Mouse (Mus musculus) layer of hippocampus, adult 2 months (tissue): ENCODE data around the gene Wnt16. TPM values are rescaled to one million over a fixed set of nuclear protein-coding genes. Genes with fewer than 3 reads are reported as not detected.
A peak's percentile ranks its signal among the peaks of the same experiment; 100 is the strongest.

Experiments used
- DNase-seq, 2 experiments: peaks; one replicate each; pipeline ENCODE4 v3.0.0; 2022; ENCODE audit warnings: low spot score in 2 of 2
- H3K27ac ChIP-seq: fragments of 200-600 bp; 2 replicates; pipeline ENCODE4 v1.8.1; 2022
- H3K4me3 ChIP-seq: fragments of 200-600 bp; 2 replicates; pipeline ENCODE4 v1.8.1; 2022; ENCODE audit warnings: mild to moderate bottlenecking
- CTCF ChIP-seq: fragments of 200-600 bp; conservative IDR thresholded peaks from 2 replicates; pipeline ENCODE4 v1.8.1; 2022; ENCODE audit warnings: antibody characterized with exemption, mild to moderate bottlenecking, moderate library complexity
- total RNA-seq, 2 experiments: library from RNA; stranded (reverse); gene quantifications; 2 replicates each; pipeline ENCODE4 v1.2.3; 2021

The Wnt16 gene
- total RNA-seq, 2 experiments from 2014 or later = 1.2 to 2.5 TPM

DNA sequence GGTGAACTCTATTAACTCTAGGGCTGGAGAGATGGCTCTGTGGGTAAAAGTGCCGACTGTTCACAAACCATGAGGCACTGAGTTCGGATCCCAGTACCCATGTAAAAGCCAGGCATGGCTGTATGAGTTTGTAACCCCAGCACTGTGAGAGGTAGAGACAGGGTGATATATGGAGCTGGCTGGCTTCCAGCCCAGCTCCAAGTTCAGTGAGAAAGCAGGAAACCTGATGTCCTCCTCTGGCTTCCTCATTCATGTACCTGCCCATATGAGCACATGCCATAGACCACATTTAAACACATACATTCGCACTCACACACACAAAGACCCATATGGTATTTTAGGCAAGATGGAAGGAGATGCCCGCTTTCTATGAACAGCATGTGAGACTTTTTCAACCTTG, 5.6 kb upstream of the Wnt16 start:
- DNase-seq = no peak
- TF ChIP-seq CTCF = no peak
- Histone ChIP-seq H3K27ac (no peak overlapping the region), H3K4me3 (no peak overlapping the region)

DNA sequence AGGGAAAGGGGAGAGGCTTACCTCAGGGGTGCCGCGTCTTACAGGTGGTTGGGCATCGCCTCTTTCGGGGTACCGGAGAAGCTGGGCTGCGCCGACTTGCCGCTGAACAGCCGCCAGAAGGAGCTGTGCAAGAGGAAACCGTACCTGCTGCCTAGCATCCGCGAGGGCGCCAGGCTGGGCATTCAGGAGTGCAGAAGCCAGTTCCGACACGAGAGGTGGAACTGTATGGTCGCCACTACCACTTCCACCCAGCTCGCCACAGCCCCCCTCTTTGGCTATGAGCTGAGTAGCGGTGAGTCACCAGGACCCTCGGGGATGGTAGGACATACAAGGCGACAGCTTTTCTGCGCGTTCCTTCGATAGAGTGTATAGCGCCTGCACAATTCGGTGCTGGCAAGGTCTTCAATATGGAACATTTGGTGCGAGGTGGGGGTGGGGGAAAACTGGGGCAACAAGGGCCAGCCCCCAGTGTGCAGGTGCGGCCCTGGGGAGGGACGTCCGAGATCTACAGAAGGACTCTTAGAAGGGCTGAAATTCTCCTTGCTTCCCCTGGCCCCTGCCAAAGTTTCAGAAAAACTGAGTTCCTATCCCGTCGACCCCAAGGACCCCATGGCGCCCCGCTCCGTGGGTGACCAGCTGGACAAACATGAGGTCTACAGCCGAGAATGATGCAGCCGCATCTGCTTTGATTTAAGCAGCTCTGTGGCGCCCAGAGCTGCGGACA, 872 bp downstream of the Wnt16 start:
- no peak for DNase-seq
- H3K4me3 ChIP-seq = peak overlapping the region; percentile 46
- H3K27ac ChIP-seq = no peak overlapping the region
- TF ChIP-seq CTCF = peak; percentile 28

DNA sequence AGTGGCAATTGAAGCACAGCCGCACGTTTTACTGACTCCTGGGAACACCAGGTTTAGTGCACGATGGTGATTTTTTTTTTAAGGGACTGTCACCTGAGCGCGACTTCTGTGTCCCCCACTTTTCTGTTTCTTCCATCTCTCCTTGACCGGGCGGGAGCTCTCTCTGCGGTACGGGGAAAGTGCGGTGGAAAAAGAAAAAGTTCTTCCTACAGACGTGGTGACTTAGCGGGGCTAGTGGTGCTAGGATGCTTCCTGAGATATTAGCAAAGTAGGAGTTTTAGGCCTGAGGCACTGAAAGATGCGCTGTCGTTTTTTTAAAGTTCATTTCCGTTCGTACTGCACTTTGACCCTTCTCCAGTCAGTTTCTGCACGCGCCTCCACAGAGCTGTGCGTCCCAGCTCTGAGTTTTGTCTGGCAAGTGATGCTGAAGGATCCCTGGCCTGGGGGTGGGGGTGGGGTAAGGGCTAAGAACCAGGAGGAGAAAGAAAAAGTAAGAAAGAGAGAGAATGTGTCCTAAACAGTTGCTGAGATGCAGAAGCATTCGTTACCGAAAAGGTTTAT, 1.5 kb downstream of the Wnt16 start:
- TF ChIP-seq CTCF = no peak
- peak overlapping the region; percentile 46 for H3K4me3 ChIP-seq
- no peak for DNase-seq
- H3K27ac ChIP-seq = no peak overlapping the region

DNA sequence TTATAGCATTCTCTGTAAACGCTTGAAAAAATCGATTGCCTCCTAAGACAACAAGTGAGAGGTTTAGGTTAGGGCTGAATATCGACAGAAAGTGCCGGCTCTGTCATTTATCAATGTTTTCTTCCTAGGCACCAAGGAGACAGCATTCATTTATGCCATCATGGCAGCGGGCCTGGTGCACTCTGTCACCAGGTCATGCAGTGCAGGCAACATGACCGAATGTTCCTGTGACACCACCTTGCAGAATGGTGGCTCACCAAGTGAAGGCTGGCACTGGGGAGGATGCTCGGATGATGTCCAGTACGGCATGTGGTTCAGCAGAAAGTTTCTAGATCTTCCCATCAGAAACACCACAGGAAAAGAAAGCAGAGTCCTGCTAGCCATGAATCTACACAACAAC, 2.8 kb downstream of the Wnt16 start:
- no peak for TF ChIP-seq CTCF
- Histone ChIP-seq H3K27ac (no peak overlapping the region), H3K4me3 (no peak overlapping the region)
- DNase-seq = no peak

DNA sequence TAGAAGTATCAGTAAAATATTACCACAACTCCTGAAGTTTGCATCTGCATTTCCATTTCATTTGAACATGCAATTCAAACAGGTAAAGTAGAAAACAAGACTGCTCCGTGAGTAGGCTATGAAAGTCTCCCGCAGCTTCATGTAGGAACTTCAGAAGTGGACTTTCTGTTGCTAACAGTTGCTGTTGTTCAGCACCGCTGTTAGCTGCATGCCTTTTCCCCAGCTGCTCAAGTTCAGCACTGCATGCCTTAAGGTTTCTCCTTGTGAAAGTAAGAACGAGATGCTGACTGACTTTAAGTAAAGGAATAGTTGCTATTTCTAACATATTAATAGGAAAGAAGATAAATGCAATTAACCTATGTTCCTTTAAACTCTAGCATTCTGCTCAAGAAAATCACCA, 4.0 kb downstream of the Wnt16 start:
- DNase-seq = no peak
- Histone ChIP-seq H3K4me3 (no peak overlapping the region), H3K27ac (no peak overlapping the region)
- no peak for TF ChIP-seq CTCF

DNA sequence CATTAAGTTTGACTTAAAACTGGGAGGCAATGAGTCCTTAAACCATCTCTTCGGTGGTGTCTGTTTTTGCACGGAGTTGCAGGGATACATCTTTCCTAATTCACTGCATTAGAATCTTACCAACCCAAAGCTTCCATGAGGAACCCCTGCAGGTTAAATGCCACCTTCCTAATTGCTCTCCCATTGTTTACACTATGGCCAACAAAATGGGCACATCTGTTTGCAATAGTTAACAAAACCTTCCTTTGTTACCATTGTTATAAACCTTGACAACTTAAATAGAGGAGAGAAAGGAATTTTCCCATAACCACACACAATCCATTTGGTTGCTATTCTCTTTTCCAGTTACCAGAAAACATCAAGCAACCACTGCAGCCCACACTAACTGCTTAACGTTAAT, 5.9 kb downstream of the Wnt16 start:
- Histone ChIP-seq H3K27ac (no peak overlapping the region), H3K4me3 (no peak overlapping the region)
- DNase-seq = no peak
- TF ChIP-seq CTCF = no peak

DNA sequence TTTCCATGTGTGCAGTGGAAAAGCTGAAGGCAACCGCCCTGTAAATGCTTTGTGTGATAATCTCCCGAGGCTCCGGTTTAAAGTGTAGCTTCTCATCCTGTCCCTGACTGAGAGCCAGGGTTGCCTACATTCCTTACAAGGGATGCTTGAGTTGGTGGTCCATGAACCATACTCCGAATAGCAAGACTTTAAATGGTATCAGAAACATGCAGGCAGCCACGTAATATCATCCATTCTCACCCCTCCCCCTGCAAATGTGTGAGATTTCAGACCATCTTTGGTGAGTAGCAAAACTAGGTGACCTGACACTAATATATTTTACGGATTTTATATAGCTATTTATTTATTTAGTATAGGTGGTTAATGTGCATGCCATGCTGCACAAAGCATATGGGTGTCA, 9.0 kb downstream of the Wnt16 start:
- no peak overlapping the region for H3K27ac ChIP-seq

DNA sequence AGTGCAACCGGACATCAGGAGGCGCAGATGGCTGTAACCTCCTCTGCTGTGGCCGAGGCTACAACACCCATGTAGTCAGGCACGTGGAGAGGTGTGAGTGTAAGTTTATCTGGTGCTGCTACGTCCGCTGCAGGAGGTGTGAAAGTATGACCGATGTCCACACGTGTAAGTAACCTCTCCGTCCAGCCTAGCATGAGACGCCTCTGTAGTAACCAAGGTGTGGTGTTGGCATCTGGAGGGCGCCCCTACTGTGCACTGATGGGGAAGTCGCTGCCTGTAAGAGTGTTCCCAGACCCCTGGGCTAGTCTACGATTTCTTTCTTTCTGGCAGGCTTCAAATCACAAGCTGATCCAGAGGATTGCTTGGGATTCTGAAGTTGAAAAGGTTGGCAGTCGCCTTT, 10.0 kb downstream of the Wnt16 start:
- no peak overlapping the region for H3K27ac ChIP-seq
- DNase-seq = no peak
- H3K4me3 ChIP-seq = no peak overlapping the region
- TF ChIP-seq CTCF = no peak

More for the DNA sequence above, 9.0 kb downstream of the Wnt16 start:
- TF ChIP-seq CTCF = no peak
- no peak overlapping the region for H3K4me3 ChIP-seq
- DNase-seq = no peak

DNA sequence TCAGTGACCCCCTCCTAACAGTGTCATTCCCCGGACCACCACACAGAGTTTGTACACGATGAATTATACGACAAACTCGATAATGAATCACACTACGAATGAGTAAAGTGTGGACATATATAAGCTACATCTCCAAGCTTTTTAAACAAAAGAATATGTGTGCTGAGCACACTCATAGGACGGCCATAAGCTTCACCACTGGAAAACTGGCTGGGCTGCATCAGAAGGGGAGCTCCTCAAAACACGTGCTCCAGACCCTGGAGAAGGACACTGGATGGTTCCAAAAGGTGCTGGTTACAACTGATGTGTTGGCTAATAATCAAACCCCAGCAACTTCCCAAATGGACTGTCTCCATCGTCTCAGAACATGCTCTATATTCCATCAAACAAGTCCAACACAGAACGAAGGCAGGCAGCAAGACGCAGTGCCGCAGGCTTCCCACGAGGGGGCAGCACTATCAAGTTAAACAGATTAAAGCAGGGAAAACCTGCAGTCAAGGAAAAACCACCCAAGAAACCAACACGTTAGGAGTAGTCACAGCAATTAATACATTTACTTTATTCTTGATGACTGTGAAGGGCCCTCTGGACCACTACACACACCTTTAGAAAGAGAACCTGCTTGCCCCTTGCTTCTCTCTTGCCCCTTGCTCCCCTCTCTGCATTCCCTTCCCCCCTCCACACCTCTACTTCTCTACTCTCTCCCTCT, 37.5 kb downstream of the Wnt16 start:
- DNase-seq = peak; percentile 73 to 90
- peak; percentile 98 for TF ChIP-seq CTCF
- no peak overlapping the region for H3K27ac ChIP-seq
- H3K4me3 ChIP-seq = no peak overlapping the region

DNA sequence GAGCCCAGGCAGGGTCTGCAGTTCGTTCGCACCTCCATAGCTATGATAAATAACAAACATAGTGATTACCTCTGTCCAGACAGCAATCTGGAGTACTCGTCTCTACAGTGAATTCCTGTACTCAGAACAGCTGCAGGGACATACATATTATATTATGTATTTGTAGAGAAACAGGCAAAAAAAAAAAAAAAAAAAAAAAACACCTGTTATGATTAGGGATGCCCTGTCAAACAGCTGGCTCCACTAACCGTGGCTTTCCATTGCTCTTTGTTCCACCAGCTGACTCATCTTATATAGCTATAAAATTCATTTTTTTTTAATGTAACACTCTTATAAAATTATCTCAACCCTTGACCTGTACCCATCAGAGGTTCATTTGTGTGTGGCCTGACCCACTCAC, 38.3 kb downstream of the Wnt16 start:
- no peak overlapping the region for H3K4me3 ChIP-seq
- TF ChIP-seq CTCF = no peak
- DNase-seq = no peak
- H3K27ac ChIP-seq = no peak overlapping the region

DNA sequence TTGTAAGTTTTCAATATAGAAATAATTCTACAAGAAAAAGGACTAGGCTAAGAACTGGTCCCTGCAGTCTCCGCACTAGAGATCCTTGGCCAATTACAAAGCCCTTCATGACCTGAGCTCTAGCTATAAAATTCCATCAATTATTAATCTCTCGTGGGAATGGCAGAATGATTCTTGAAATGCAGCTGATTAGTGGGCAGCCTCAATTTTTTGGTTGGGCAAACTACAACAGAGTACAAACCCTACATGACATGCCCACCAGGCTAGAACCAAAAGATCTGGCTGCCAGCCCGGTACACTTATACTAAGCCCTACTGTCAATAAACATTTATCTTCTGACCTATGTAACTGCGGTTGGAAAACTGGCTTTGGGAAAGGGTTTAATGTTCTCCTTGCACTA, 39.1 kb downstream of the Wnt16 start:
- H3K4me3 ChIP-seq = no peak overlapping the region
- no peak overlapping the region for H3K27ac ChIP-seq
- DNase-seq = no peak
- no peak for TF ChIP-seq CTCF

DNA sequence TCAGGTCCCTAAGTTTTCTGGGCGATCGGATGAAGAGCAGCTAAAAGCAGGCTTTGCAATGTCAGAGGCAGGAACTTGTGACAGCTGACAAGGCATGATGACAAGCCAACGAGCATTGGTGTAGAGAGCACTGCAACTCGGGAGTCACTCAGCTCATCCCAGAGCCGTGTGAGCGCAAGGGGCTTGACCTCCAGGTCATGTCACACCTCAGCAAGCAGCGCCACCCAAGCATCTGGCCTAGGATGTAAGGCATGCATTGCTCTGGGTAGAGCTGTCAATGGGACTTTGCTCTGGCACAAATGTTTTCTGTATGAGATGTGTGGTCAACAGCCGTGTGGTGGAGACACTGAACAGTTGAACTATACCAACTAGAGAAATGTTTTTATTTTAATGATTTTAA, 39.9 kb downstream of the Wnt16 start:
- no peak overlapping the region for H3K27ac ChIP-seq
- no peak for TF ChIP-seq CTCF
- DNase-seq = no peak
- H3K4me3 ChIP-seq = no peak overlapping the region

DNA sequence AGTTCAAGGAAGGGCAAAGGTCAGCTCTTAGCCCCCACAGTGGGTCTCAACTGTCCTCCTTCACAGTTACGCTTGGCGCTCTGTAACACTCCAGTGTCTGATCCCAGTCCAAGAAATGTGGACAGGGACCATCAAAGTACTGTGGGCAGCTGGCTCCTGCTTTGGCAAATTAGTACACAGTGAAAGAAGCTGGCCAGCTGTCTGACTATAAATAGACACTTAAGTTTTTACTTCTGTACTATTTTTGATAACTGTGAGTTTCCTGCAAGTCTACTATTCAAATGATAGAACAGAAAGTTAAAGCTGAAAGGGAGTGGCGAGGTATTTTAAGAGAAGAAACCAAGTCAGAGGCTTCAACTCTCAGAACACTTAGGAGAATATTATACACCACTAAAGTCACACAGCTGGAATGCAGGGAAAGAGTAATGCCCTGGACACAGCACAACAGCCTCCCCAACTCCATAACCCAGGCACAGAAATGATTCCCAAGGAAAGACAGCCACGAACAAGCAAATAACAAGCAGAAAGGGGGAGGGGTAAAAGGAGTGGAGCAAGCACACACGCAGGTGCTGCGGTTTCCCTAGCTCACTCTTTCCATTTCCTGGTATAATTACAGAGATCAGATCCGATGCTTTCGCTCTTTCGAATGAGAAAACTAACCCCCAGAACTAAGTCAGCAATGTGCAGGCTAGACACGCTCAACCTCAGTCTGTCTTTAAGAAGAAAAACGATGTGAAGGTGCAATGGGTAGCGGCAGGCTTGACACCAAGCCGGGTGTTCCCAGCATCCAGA, 42.3 kb downstream of the Wnt16 start:
- no peak overlapping the region for H3K27ac ChIP-seq
- H3K4me3 ChIP-seq = no peak overlapping the region
- DNase-seq = no peak
- no peak for TF ChIP-seq CTCF
